Mouse (Mus musculus) liver, embryonic 15.5 days (tissue): ENCODE data around the gene Ankrd44. TPM values are rescaled to one million over a fixed set of nuclear protein-coding genes. Genes with fewer than 3 reads are reported as not detected.

Source experiments
- ATAC-seq: fragments of 200-750 bp; cut with Nextera tagmentation; 2 replicates; pipeline ENCODE4 v1.8.0; 2017; ENCODE audit warnings: moderate number of reproducible peaks, mild to moderate bottlenecking, moderate library complexity; ENCODE audit not compliant: insufficient read depth
- H3K27ac ChIP-seq: fragments of 300-500 bp; sonication (generic); replicated peaks from 2 replicates; pipeline ENCODE4 v1.5.1; 2015; ENCODE audit warnings: mild to moderate bottlenecking, inconsistent platforms
- H3K27me3 ChIP-seq: fragments of 300-500 bp; sonication (generic); 2 replicates; pipeline ENCODE4 v1.6.1; 2015; ENCODE audit warnings: mild to moderate bottlenecking, inconsistent platforms
- H3K36me3 ChIP-seq: fragments of 300-500 bp; sonication (generic); replicated peaks from 2 replicates; pipeline ENCODE4 v1.6.1; 2015; ENCODE audit warnings: moderate library complexity, mild to moderate bottlenecking, inconsistent platforms
- H3K4me1 ChIP-seq: fragments of 300-500 bp; sonication (generic); replicated peaks from 2 replicates; pipeline ENCODE4 v1.6.1; 2015; ENCODE audit warnings: inconsistent platforms
- H3K4me2 ChIP-seq: fragments of 300-500 bp; sonication (generic); 2 replicates; pipeline ENCODE4 v1.6.1; 2015; ENCODE audit warnings: moderate library complexity, mild to moderate bottlenecking, inconsistent platforms
- H3K4me3 ChIP-seq: fragments of 300-500 bp; sonication (generic); replicated peaks from 2 replicates; pipeline ENCODE4 v1.5.1; 2015; ENCODE audit warnings: mild to moderate bottlenecking, inconsistent platforms
- H3K9ac ChIP-seq: fragments of 300-500 bp; sonication (generic); 2 replicates; pipeline ENCODE4 v1.6.1; 2015; ENCODE audit warnings: moderate library complexity, mild to moderate bottlenecking, inconsistent platforms
- H3K9me3 ChIP-seq: fragments of 300-500 bp; sonication (generic); replicated peaks from 2 replicates; pipeline ENCODE4 v1.6.1; 2016; ENCODE audit warnings: inconsistent platforms
- WGBS: fragments of 180-500 bp; shearing (Covaris S2); methylation state at CpG from one replicate; pipeline ENCODE4 v1.1.7; 2015; ENCODE audit warnings: mixed read lengths; ENCODE audit not compliant: insufficient replicate concordance; 5-methylcytosine and 5-hydroxymethylcytosine counted together
- polyA plus RNA-seq: library from polyadenylated mRNA; unstranded; fragments of >200 nt; fragmentation: Nextera tagmentation; extraction: Ambion mirVana; gene quantifications from 2 replicates; pipeline ENCODE4 v1.2.1, GENCODE M21; 2015

Ankrd44 gene
- polyA plus RNA-seq, 1 experiment from 2014 or later = 3.7 TPM

GRCm38 (mm10) chr1:54935466-54935865 lies 9.3 kb upstream of the Ankrd44 start:
- Histone ChIP-seq H3K4me1 (no peaks in the 10 kb centered on the region), H3K27me3 (no peaks in the 10 kb centered on the region), H3K9ac (no peak overlapping the region), H3K4me3 (no peak overlapping the region), H3K36me3 (no peaks in the 10 kb centered on the region), H3K27ac (no peak overlapping the region), H3K9me3 (no peaks in the 10 kb centered on the region), H3K4me2 (no peak overlapping the region)
- ATAC-seq = no peak
- WGBS = 57% methylated on average over 3 of the region's 3 CpGs

GRCm38 (mm10) chr1:54934911-54935310 lies 8.7 kb upstream of the Ankrd44 start:
- no peak overlapping the region for H3K27ac ChIP-seq
- no peaks in the 10 kb centered on the region for H3K9me3 ChIP-seq
- H3K4me2 ChIP-seq = no peak overlapping the region
- H3K9ac ChIP-seq = no peak overlapping the region
- no peaks in the 10 kb centered on the region for H3K36me3 ChIP-seq
- no peaks in the 10 kb centered on the region for H3K4me1 ChIP-seq
- no peak for ATAC-seq
- H3K27me3 ChIP-seq = no peaks in the 10 kb centered on the region
- no peak overlapping the region for H3K4me3 ChIP-seq
- 40% methylated on average over 2 of the region's 2 CpGs for WGBS

GRCm38 (mm10) chr1:54933646-54934045 lies 7.5 kb upstream of the Ankrd44 start:
- Histone ChIP-seq H3K4me1 (no peaks in the 10 kb centered on the region), H3K4me2 (no peak overlapping the region), H3K27me3 (no peaks in the 10 kb centered on the region), H3K36me3 (no peaks in the 10 kb centered on the region), H3K9me3 (no peaks in the 10 kb centered on the region), H3K4me3 (no peak overlapping the region), H3K27ac (no peak overlapping the region), H3K9ac (no peak overlapping the region)
- 64% methylated on average over 5 of the region's 5 CpGs for WGBS
- ATAC-seq = no peak

- H3K9ac ChIP-seq = no peak overlapping the region
- 68% methylated on average over 1 of the region's 1 CpGs for WGBS
- no peak overlapping the region for H3K4me2 ChIP-seq
- no peaks in the 10 kb centered on the region for H3K9me3 ChIP-seq
- H3K4me1 ChIP-seq = no peaks in the 10 kb centered on the region
- peaks cover 6% of the 10 kb centered on the region; the same call in 1 of the 2 replicates for H3K27me3 ChIP-seq
- no peaks in the 10 kb centered on the region for H3K36me3 ChIP-seq
- no peak for ATAC-seq
- no peak overlapping the region for H3K27ac ChIP-seq
- H3K4me3 ChIP-seq = no peak overlapping the region
Observed at GRCm38 (mm10) chr1:54932456-54933115, 6.4 kb upstream of the Ankrd44 start.

- H3K4me2 ChIP-seq = no peak overlapping the region
- no peak for ATAC-seq
- 62% methylated on average over 5 of the region's 5 CpGs for WGBS
- no peak overlapping the region for H3K27ac ChIP-seq
- H3K9ac ChIP-seq = no peak overlapping the region
- no peaks in the 10 kb centered on the region for H3K36me3 ChIP-seq
- H3K4me3 ChIP-seq = no peak overlapping the region
- H3K9me3 ChIP-seq = no peaks in the 10 kb centered on the region
- peaks cover 19% of the 10 kb centered on the region for H3K27me3 ChIP-seq
- peaks cover 3% of the 10 kb centered on the region; the same call in 1 of the 2 replicates for H3K4me1 ChIP-seq
Observed at GRCm38 (mm10) chr1:54931231-54931630, 5.0 kb upstream of the Ankrd44 start.

GRCm38 (mm10) chr1:54930670-54931200 lies 4.5 kb upstream of the Ankrd44 start:
- ATAC-seq = no peak
- 55% methylated on average over 8 of the region's 8 CpGs for WGBS
- Histone ChIP-seq H3K27ac (no peak overlapping the region), H3K36me3 (no peaks in the 10 kb centered on the region), H3K4me1 (peaks cover 3% of the 10 kb centered on the region; the same call in 1 of the 2 replicates), H3K4me2 (no peak overlapping the region), H3K9me3 (no peaks in the 10 kb centered on the region), H3K27me3 (peaks cover 24% of the 10 kb centered on the region), H3K4me3 (no peak overlapping the region), H3K9ac (no peak overlapping the region)

GRCm38 (mm10) chr1:54925451-54925934 lies 694 bp downstream of the Ankrd44 start:
- peak overlapping the region; percentile 67 for H3K4me3 ChIP-seq
- H3K9ac ChIP-seq = peak overlapping the region; percentile 65
- no peaks in the 10 kb centered on the region for H3K36me3 ChIP-seq
- 1% methylated on average over 30 of the region's 30 CpGs for WGBS
- peak overlapping the region; percentile 41; the same call in 1 of the 2 replicates for H3K27ac ChIP-seq
- ATAC-seq = peak; percentile 20; the same call in 1 of the 2 replicates
- peaks cover 21% of the 10 kb centered on the region for H3K4me1 ChIP-seq
- H3K9me3 ChIP-seq = no peaks in the 10 kb centered on the region
- H3K4me2 ChIP-seq = peak overlapping the region; percentile 83
- peaks cover 47% of the 10 kb centered on the region for H3K27me3 ChIP-seq

- H3K27ac ChIP-seq = no peak overlapping the region
- peaks cover 21% of the 10 kb centered on the region for H3K4me1 ChIP-seq
- H3K4me2 ChIP-seq = peak overlapping the region; percentile 83
- H3K9me3 ChIP-seq = no peaks in the 10 kb centered on the region
- no peak for ATAC-seq
- H3K27me3 ChIP-seq = peaks cover 47% of the 10 kb centered on the region
- H3K36me3 ChIP-seq = no peaks in the 10 kb centered on the region
- WGBS = 50% methylated on average over 7 of the region's 7 CpGs
- peak overlapping the region; percentile 67 for H3K4me3 ChIP-seq
- H3K9ac ChIP-seq = no peak overlapping the region
Observed at GRCm38 (mm10) chr1:54924760-54925159, 1.4 kb downstream of the Ankrd44 start.

- WGBS = 37% methylated on average over 4 of the region's 4 CpGs
- Histone ChIP-seq H3K9ac (no peak overlapping the region), H3K4me2 (peak overlapping the region; percentile 83), H3K36me3 (no peaks in the 10 kb centered on the region), H3K9me3 (no peaks in the 10 kb centered on the region), H3K27me3 (peaks cover 47% of the 10 kb centered on the region), H3K4me1 (peaks cover 21% of the 10 kb centered on the region), H3K27ac (no peak overlapping the region), H3K4me3 (peak overlapping the region; percentile 67; the same call in 1 of the 2 replicates)
- ATAC-seq = no peak
Observed at GRCm38 (mm10) chr1:54924309-54924685, 1.9 kb downstream of the Ankrd44 start.

- 22% methylated on average over 6 of the region's 6 CpGs for WGBS
- Histone ChIP-seq H3K27ac (no peak overlapping the region), H3K9me3 (no peaks in the 10 kb centered on the region), H3K4me3 (0 out of 2 replicates have a peak overlapping the region, but pooled peaks have one; percentile 67), H3K27me3 (peaks cover 47% of the 10 kb centered on the region), H3K36me3 (no peaks in the 10 kb centered on the region), H3K9ac (no peak overlapping the region), H3K4me1 (peaks cover 21% of the 10 kb centered on the region), H3K4me2 (peak overlapping the region; percentile 83)
- no peak for ATAC-seq
Observed at GRCm38 (mm10) chr1:54923366-54924308, 2.5 kb downstream of the Ankrd44 start.

- Histone ChIP-seq H3K4me1 (peaks cover 21% of the 10 kb centered on the region), H3K9ac (no peak overlapping the region), H3K36me3 (no peaks in the 10 kb centered on the region), H3K27ac (no peak overlapping the region), H3K9me3 (no peaks in the 10 kb centered on the region), H3K4me3 (no peak overlapping the region), H3K27me3 (peaks cover 42% of the 10 kb centered on the region), H3K4me2 (no peak overlapping the region)
- 33% methylated on average over 8 of the region's 8 CpGs for WGBS
- no peak for ATAC-seq
Observed at GRCm38 (mm10) chr1:54922707-54923106, 3.5 kb downstream of the Ankrd44 start.
